Mouse (Mus musculus) lung, embryonic 14.5 days (tissue): ENCODE results near the gene Dusp8. TPM values are rescaled to one million over a fixed set of nuclear protein-coding genes. Genes with fewer than 3 reads are reported as not detected.

Experiments used
- ATAC-seq: fragments of 200-750 bp; cut with Nextera tagmentation; 2 replicates; pipeline ENCODE4 v1.8.0; 2017; ENCODE audit warnings: mild to moderate bottlenecking, moderate TSS enrichment, moderate library complexity; ENCODE audit not compliant: insufficient read depth
- DNase-seq: peaks from one replicate; pipeline ENCODE4 v3.0.0-alpha.2; 2015
- H3K27ac ChIP-seq: fragments of 300-500 bp; sonication (generic); 2 replicates; pipeline ENCODE4 v1.5.1; 2014; ENCODE audit warnings: low read depth, mild to moderate bottlenecking, moderate library complexity
- H3K27me3 ChIP-seq: fragments of 300-500 bp; sonication (generic); 2 replicates; pipeline ENCODE4 v1.6.1; 2014; ENCODE audit warnings: low read length, control low read depth; ENCODE audit not compliant: insufficient read depth
- H3K36me3 ChIP-seq: fragments of 300-500 bp; sonication (generic); 2 replicates; pipeline ENCODE4 v1.6.1; 2014; ENCODE audit warnings: control low read depth; ENCODE audit not compliant: insufficient read depth
- H3K4me1 ChIP-seq: fragments of 300-500 bp; sonication (generic); 2 replicates; pipeline ENCODE4 v1.6.1; 2014; ENCODE audit warnings: antibody characterized with exemption, control low read depth; ENCODE audit not compliant: insufficient read depth
- H3K4me2 ChIP-seq: fragments of 300-500 bp; sonication (generic); 2 replicates; pipeline ENCODE4 v1.6.1; 2014; ENCODE audit warnings: mild to moderate bottlenecking
- H3K4me3 ChIP-seq: fragments of 300-500 bp; sonication (generic); 2 replicates; pipeline ENCODE4 v1.5.1; 2014; ENCODE audit warnings: low read depth, low read length
- H3K9ac ChIP-seq: fragments of 300-500 bp; sonication (generic); 2 replicates; pipeline ENCODE4 v1.6.1; 2014
- H3K9me3 ChIP-seq: fragments of 300-500 bp; sonication (generic); 2 replicates; pipeline ENCODE4 v1.6.1; 2016; ENCODE audit warnings: low read depth, low read length, control low read depth
- CTCF ChIP-seq: IDR thresholded peaks from 2 replicates; pipeline ENCODE4 v1.5.1; 2016; ENCODE audit warnings: antibody characterized with exemption, low read depth
- WGBS: fragments of 180-500 bp; shearing (Covaris S2); extraction: QIAGEN DNeasy Blood & Tissue Kit; methylation state at CpG from one replicate; pipeline ENCODE4 v1.1.7; 2014; 5-methylcytosine and 5-hydroxymethylcytosine counted together
- polyA plus RNA-seq: library from polyadenylated mRNA; unstranded; fragments of >200 nt; fragmentation: Nextera tagmentation; extraction: Ambion mirVana; gene quantifications from 2 replicates; pipeline ENCODE4 v1.2.1, GENCODE M21; 2014

Dusp8 gene
- polyA plus RNA-seq, 1 experiment from 2014 or later = 1.9 TPM

GRCm38 (mm10) chr7:142045344-142045743, 50.3 kb downstream of the Dusp8 start:
- Histone ChIP-seq H3K9ac (no peak overlapping the region), H3K9me3 (no peaks in the 10 kb centered on the region), H3K4me1 (no peaks in the 10 kb centered on the region), H3K4me3 (no peak overlapping the region), H3K27ac (no peak overlapping the region; the same call in 1 of the 2 replicates), H3K36me3 (no peaks in the 10 kb centered on the region), H3K4me2 (no peak overlapping the region), H3K27me3 (no peaks in the 10 kb centered on the region)
- TF ChIP-seq CTCF = no peak
- no peak for ATAC-seq
- DNase-seq = peak; percentile 15
- WGBS = 58% methylated on average over 2 of the region's 2 CpGs

DNA sequence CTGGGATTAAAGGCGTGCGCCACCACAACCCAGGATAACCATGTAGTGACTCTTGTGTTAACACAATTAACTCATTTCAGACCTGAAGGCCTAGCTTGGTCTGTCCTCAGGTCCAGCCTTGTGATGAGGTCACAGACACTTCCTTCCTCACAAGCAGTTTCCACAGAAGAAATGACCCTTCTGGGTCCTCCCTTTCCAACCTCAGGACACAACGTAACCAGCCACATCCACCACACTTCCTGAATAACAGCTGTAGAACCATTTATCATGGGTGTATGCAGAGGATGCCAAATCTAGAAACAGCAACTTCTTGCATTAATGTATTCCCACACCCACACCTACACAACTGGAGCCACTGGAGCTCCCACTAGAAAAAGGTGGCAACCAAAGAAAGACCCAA, 54.9 kb downstream of the Dusp8 start:
- no peak for TF ChIP-seq CTCF
- Histone ChIP-seq H3K36me3 (no peaks in the 10 kb centered on the region), H3K4me1 (no peaks in the 10 kb centered on the region), H3K27me3 (no peaks in the 10 kb centered on the region), H3K4me2 (no peak overlapping the region), H3K4me3 (no peak overlapping the region), H3K27ac (no peak overlapping the region), H3K9me3 (no peaks in the 10 kb centered on the region), H3K9ac (no peak overlapping the region)
- DNase-seq (no peak), ATAC-seq (no peak)
- WGBS = 78% methylated on average over 3 of the region's 3 CpGs

DNA sequence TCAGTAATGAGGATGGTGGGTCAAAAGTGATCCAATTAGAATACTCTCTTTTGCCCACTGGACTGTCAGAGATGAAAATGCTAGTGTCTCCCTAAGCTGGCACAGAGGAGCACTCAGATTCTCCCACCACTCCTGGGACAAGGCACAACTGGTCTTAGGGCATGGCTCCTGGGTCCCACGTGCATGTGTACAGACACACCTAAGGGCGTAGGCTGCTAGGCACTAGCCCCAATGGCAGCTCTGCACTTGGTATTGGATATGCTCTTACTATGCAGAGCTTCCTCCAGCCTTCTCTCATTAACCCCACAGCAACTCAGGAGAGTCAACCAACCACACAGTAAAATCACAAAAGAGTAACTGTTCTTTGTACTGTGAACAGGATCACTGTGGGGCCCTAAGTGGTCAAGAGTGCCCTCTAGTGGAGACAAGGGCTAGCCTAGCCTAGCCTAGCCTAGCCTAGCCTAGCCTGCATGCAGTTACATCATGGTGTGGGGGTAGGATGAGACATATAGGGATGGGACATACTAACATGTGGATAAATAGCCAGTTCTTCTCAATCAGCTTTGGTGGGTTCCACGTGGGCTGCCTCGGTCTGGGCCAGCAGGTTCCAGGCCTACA, 58.0 kb downstream of the Dusp8 start:
- Histone ChIP-seq H3K27me3 (no peaks in the 10 kb centered on the region), H3K4me1 (no peaks in the 10 kb centered on the region), H3K9me3 (no peaks in the 10 kb centered on the region), H3K9ac (no peak overlapping the region), H3K36me3 (no peaks in the 10 kb centered on the region), H3K4me2 (no peak overlapping the region), H3K4me3 (no peak overlapping the region), H3K27ac (no peak overlapping the region)
- DNase-seq = peak; percentile 77
- peak; percentile 80 for TF ChIP-seq CTCF
- peak; percentile 64; the same call in 1 of the 2 replicates for ATAC-seq
- WGBS = 68% methylated on average over 4 of the region's 4 CpGs

- Histone ChIP-seq H3K27ac (no peak overlapping the region), H3K9me3 (no peaks in the 10 kb centered on the region), H3K9ac (no peak overlapping the region), H3K4me3 (no peak overlapping the region), H3K36me3 (no peaks in the 10 kb centered on the region), H3K4me2 (no peak overlapping the region), H3K27me3 (no peaks in the 10 kb centered on the region), H3K4me1 (no peaks in the 10 kb centered on the region)
- DNase-seq = no peak
- ATAC-seq = no peak
- no peak for TF ChIP-seq CTCF
- 52% methylated on average over 2 of the region's 2 CpGs for WGBS
These were observed 60.4 kb downstream of the Dusp8 start for GRCm38 (mm10) chr7:142035048-142035811.

GRCm38 (mm10) chr7:142034198-142034597, 61.4 kb downstream of the Dusp8 start:
- H3K27ac ChIP-seq = no peak overlapping the region
- H3K36me3 ChIP-seq = no peaks in the 10 kb centered on the region
- no peaks in the 10 kb centered on the region for H3K27me3 ChIP-seq
- H3K4me1 ChIP-seq = no peaks in the 10 kb centered on the region
- WGBS = 80% methylated on average over 2 of the region's 2 CpGs
- peak; percentile 42 for DNase-seq
- TF ChIP-seq CTCF = no peak
- H3K4me3 ChIP-seq = no peak overlapping the region
- no peaks in the 10 kb centered on the region for H3K9me3 ChIP-seq
- H3K4me2 ChIP-seq = no peak overlapping the region
- H3K9ac ChIP-seq = no peak overlapping the region
- ATAC-seq = peak; percentile 60; the same call in 1 of the 2 replicates

DNA sequence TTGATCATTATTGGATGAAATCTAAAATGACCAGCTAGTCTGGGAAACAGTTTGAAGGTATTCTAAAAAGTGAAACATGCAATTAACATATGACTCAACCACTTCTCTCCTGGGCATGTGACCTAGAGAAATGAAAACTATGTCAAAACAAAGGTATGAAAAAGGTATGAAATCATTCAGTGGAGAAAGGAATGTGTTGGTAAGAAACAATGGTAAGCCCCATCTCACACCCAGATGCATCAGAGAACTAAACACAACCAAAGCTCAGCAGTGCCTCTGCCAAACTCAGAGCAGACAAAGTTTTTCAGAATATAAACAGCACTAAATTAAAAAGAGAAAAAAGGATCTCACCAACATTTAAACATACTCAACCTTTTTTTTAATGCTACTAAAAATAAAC, 65.6 kb downstream of the Dusp8 start:
- no peak overlapping the region for H3K4me3 ChIP-seq
- no peak overlapping the region for H3K27ac ChIP-seq
- no peak for TF ChIP-seq CTCF
- H3K9ac ChIP-seq = no peak overlapping the region
- ATAC-seq = no peak
- no peak overlapping the region for H3K4me2 ChIP-seq
- H3K27me3 ChIP-seq = no peaks in the 10 kb centered on the region
- DNase-seq = no peak
- peaks cover 8% of the 10 kb centered on the region for H3K4me1 ChIP-seq
- no peaks in the 10 kb centered on the region for H3K36me3 ChIP-seq
- no peaks in the 10 kb centered on the region for H3K9me3 ChIP-seq

Other genes with a start within 250 kb of the Dusp8 start
- gene Tollip, start 177.3 kb downstream of the Dusp8 start, polyA plus RNA-seq = 50.3 and 54.5 TPM in 2 replicates
- gene Brsk2, start 146.1 kb downstream of the Dusp8 start, polyA plus RNA-seq = 0.81 and 0.88 TPM in 2 replicates
- 76.2 and 78.4 TPM in 2 replicates for gene Mob2, start 34.8 kb downstream of the Dusp8 start, polyA plus RNA-seq
- gene Gm45618, start 24.9 kb upstream of the Dusp8 start, polyA plus RNA-seq = not detected in 2 replicates
- gene Gm39115, start 40.2 kb upstream of the Dusp8 start, polyA plus RNA-seq = not detected in 2 replicates
- gene Gm45337, start 48.8 kb upstream of the Dusp8 start, polyA plus RNA-seq = not detected in 2 replicates
- gene Gm29735, start 61.3 kb upstream of the Dusp8 start, polyA plus RNA-seq = not detected in 2 replicates
- not detected in 2 replicates for gene Gm4553, start 69.9 kb upstream of the Dusp8 start, polyA plus RNA-seq
- not detected in 2 replicates for gene Krtap5-2, start 80.2 kb upstream of the Dusp8 start, polyA plus RNA-seq
- gene Gm10153, start 94.5 kb upstream of the Dusp8 start, polyA plus RNA-seq = not detected in 2 replicates
- gene Krtap5-3, start 105.5 kb upstream of the Dusp8 start, polyA plus RNA-seq = not detected in 2 replicates
- not detected in 2 replicates for gene Gm7579, start 116.0 kb upstream of the Dusp8 start, polyA plus RNA-seq
- not detected in 2 replicates for gene Krtap5-5, start 134.1 kb upstream of the Dusp8 start, polyA plus RNA-seq
- gene Gm40460, start 145.2 kb upstream of the Dusp8 start, polyA plus RNA-seq = not detected in 2 replicates
- gene Gm2431, start 162.5 kb upstream of the Dusp8 start, polyA plus RNA-seq = not detected in 2 replicates
- gene Gm4559, start 178.5 kb upstream of the Dusp8 start, polyA plus RNA-seq = not detected in 2 replicates
- gene Krtap5-1, start 201.3 kb upstream of the Dusp8 start, polyA plus RNA-seq = not detected in 2 replicates
- not detected in 2 replicates for gene Krtap5-4, start 207.7 kb upstream of the Dusp8 start, polyA plus RNA-seq